Comparison of ENCODE assay signal across 17 mouse cellular contexts in genomic region chr7:126019321-126019720, GRCm38 (mm10).
DNase-seq lines count a peak whose midpoint lies in the region; ATAC-seq and TF ChIP-seq lines count a peak whose summit lies in the region.
"Had no signal": no experiment of that assay in that cellular context is flagged by ENCODE, and none has a peak within 500 bp of the region (broad histone marks: within the 10 kb centered on the region; RNA-seq: fewer than 3 reads in every experiment).

No protein-coding gene starts in this region.

- 39% methylated on average over 9 of the region's 9 CpGs for WGBS in forebrain, embryonic 11.5 days
- WGBS in forebrain, embryonic 16.5 days = 20% methylated on average over 9 of the region's 9 CpGs
- 42% methylated on average over 9 of the region's 9 CpGs for WGBS in midbrain, embryonic 12.5 days
- WGBS in lung, adult 2 months = 64% methylated on average over 9 of the region's 9 CpGs

- H3K4me1 ChIP-seq in forebrain, embryonic 11.5 days (replicated peaks; ENCODE audit: control insufficient read depth, insufficient read depth, low read length) = peaks cover 5% of the 10 kb centered on the region; the same call in 1 of the 2 replicates
- peaks cover 8% of the 10 kb centered on the region for H3K4me1 ChIP-seq in forebrain, embryonic 16.5 days (replicated peaks; ENCODE audit: control insufficient read depth, insufficient read depth, low read length)
- H3K4me1 ChIP-seq in midbrain, embryonic 12.5 days = peaks cover 19% of the 10 kb centered on the region
- no peaks in the 10 kb centered on the region for H3K4me1 ChIP-seq in lung, adult 2 months (ENCODE audit: control insufficient read depth, insufficient read depth, low read length)

- no peak overlapping the region for H3K4me3 ChIP-seq in forebrain, embryonic 11.5 days (ENCODE audit: low read depth, low read length)
- H3K4me3 ChIP-seq in forebrain, embryonic 16.5 days (replicated peaks; ENCODE audit: low read length) = no peak overlapping the region
- H3K4me3 ChIP-seq in midbrain, embryonic 12.5 days = no peak overlapping the region
- no peak overlapping the region for H3K4me3 ChIP-seq in lung, adult 2 months (replicated peaks; ENCODE audit: extremely low read depth, low read depth, low read length)

- no peaks in the 10 kb centered on the region for H3K9me3 ChIP-seq in forebrain, embryonic 11.5 days (ENCODE audit: control insufficient read depth, low read length)
- H3K9me3 ChIP-seq in forebrain, embryonic 16.5 days (ENCODE audit: control insufficient read depth, low read length) = no peaks in the 10 kb centered on the region
- no peaks in the 10 kb centered on the region for H3K9me3 ChIP-seq in midbrain, embryonic 12.5 days

- H3K9ac ChIP-seq in forebrain, embryonic 11.5 days (ENCODE audit: low read length) = peak overlapping the region; percentile 20; the same call in 1 of the 2 replicates
- H3K9ac ChIP-seq in forebrain, embryonic 16.5 days (replicated peaks; ENCODE audit: low read depth, low read length) = no peak overlapping the region
- no peak overlapping the region for H3K9ac ChIP-seq in midbrain, embryonic 12.5 days (replicated peaks)

- no peaks in the 10 kb centered on the region for H3K36me3 ChIP-seq in forebrain, embryonic 11.5 days (ENCODE audit: control insufficient read depth, insufficient read depth, low read length)
- no peaks in the 10 kb centered on the region for H3K36me3 ChIP-seq in forebrain, embryonic 16.5 days (ENCODE audit: control insufficient read depth, insufficient read depth)
- no peaks in the 10 kb centered on the region for H3K36me3 ChIP-seq in midbrain, embryonic 12.5 days

- no peak for DNase-seq in forebrain, embryonic 11.5 days (ENCODE audit: low spot score)
- DNase-seq in retina, postnatal 1 day = peak; percentile 28
- DNase-seq in retina, embryonic 14.5 days (ENCODE audit: low spot score) = no peak
- DNase-seq in lung, adult 2 months = no peak
- no peak for DNase-seq in lung, postnatal 14 days
- DNase-seq: cerebellum, postnatal 36 days; heart, postnatal 36 days; kidney, postnatal 10 days; liver; lung, adult 18-20 months; right cerebral cortex, postnatal 4 days; thymus, adult 18-20 months had no signal

- ATAC-seq in forebrain, embryonic 11.5 days (replicated peaks; ENCODE audit: low FRiP score) = no peak
- ATAC-seq in forebrain, embryonic 16.5 days = no peak
- ATAC-seq in midbrain, embryonic 12.5 days (ENCODE audit: low FRiP score, low read depth) = no peak
- ATAC-seq: intestine, embryonic 16.5 days had no signal

- TF ChIP-seq POLR2A in lung, adult 2 months (IDR thresholded peaks at IDR 0.05; ENCODE audit: borderline replicate concordance, extremely low read depth, low read depth, low read length) = no peak

- H3K4me2 ChIP-seq in forebrain, embryonic 11.5 days (ENCODE audit: low read depth, low read length, severe bottlenecking) = no peak overlapping the region
- no peak overlapping the region for H3K4me2 ChIP-seq in forebrain, embryonic 16.5 days (ENCODE audit: low read length)
- H3K4me2 ChIP-seq in midbrain, embryonic 12.5 days (replicated peaks) = no peak overlapping the region
- H3K4me2 ChIP-seq: heart, embryonic 11.5 days had no signal

- no peak overlapping the region for H3K27ac ChIP-seq in forebrain, embryonic 11.5 days (ENCODE audit: low read depth, low read length)
- no peak overlapping the region for H3K27ac ChIP-seq in forebrain, embryonic 16.5 days (ENCODE audit: low read length)
- peak overlapping the region; percentile 75 for H3K27ac ChIP-seq in midbrain, embryonic 12.5 days (replicated peaks)
- H3K27ac ChIP-seq: macrophage had no signal

- no peak for TF ChIP-seq CTCF in lung, adult 2 months (IDR thresholded peaks at IDR 0.05; ENCODE audit: insufficient read depth, low read length)

- no peaks in the 10 kb centered on the region for H3K27me3 ChIP-seq in forebrain, embryonic 11.5 days (ENCODE audit: control insufficient read depth, insufficient read depth, low read length)
- H3K27me3 ChIP-seq in forebrain, embryonic 16.5 days (replicated peaks; ENCODE audit: control insufficient read depth, insufficient read depth, low read length) = no peaks in the 10 kb centered on the region
- no peaks in the 10 kb centered on the region for H3K27me3 ChIP-seq in midbrain, embryonic 12.5 days
